ENCODE assay signal across 8 mouse cellular contexts in the genomic region with DNA sequence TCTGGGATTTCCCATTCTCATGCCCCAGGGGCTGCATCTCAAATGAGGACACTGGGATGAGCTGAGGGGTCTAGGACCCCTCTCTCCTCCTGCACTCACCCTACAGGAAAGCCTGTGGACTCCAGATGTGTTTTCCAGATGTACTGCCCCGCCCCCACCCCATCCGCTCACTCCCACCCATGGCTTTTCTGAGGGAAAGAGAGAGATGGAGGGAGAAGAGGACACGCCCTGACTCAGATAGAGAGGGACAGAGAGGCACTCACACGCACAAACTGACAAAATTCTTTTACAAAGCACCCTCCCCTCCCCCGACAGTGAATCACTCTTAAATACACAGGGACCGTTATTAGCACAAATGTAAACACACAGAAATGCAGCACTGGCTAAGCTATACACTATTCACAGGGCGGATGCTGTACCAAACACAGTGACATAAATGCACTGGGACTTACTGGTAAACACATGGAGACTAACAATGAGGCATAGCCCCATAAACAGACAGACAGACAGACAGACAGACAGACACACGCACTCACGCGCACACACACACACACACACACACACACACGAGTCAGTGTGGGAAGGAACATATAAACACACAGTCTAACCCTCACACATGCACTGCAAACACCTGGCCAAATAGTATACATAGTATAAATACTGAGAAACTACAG. TPM values are rescaled to one million over a fixed set of nuclear protein-coding genes. Genes with fewer than 3 reads are reported as not detected.
DNase-seq lines count a peak whose midpoint lies in the region; ATAC-seq and TF ChIP-seq lines count a peak whose summit lies in the region.

No protein-coding gene starts in this region.

- ATAC-seq in forebrain, embryonic 12.5 days (ENCODE audit: low FRiP score): no peak
- ATAC-seq in limb, embryonic 13.5 days (ENCODE audit: low FRiP score, low read depth): peak; percentile 80
- ATAC-seq in cerebellum, adult (ENCODE audit: insufficient number of reproducible peaks, low FRiP score, low TSS enrichment): no peak

- H3K4me2 ChIP-seq in forebrain, embryonic 12.5 days: peak overlapping the region; percentile 48
- peak overlapping the region; percentile 78 for H3K4me2 ChIP-seq in limb, embryonic 13.5 days (replicated peaks)
- H3K4me2 ChIP-seq in myocyte (ENCODE audit: low read depth): peak overlapping the region; percentile 78

- H3K4me1 ChIP-seq in liver, adult 2 months (ENCODE audit: control insufficient read depth, insufficient read depth, low read length): no peaks in the 10 kb centered on the region
- H3K4me1 ChIP-seq in forebrain, embryonic 12.5 days: peaks cover 10% of the 10 kb centered on the region
- peaks cover 42% of the 10 kb centered on the region for H3K4me1 ChIP-seq in limb, embryonic 13.5 days

- 0 out of 2 replicates have a peak overlapping the region, but pooled peaks have one; percentile 26 for H3K27ac ChIP-seq in liver, adult 2 months (replicated peaks; ENCODE audit: insufficient read depth, low read depth, low read length)
- H3K27ac ChIP-seq in forebrain, embryonic 12.5 days: no peak overlapping the region
- peak overlapping the region; percentile 81 for H3K27ac ChIP-seq in limb, embryonic 13.5 days

- H3K4me3 ChIP-seq in liver, adult 2 months (ENCODE audit: insufficient read depth, low read depth, low read length): peak overlapping the region; percentile 28; the same call in 1 of the 2 replicates
- peak overlapping the region; percentile 25 for H3K4me3 ChIP-seq in forebrain, embryonic 12.5 days (replicated peaks)
- peak overlapping the region; percentile 39 for H3K4me3 ChIP-seq in limb, embryonic 13.5 days
- peak overlapping the region; percentile 0 for H3K4me3 ChIP-seq in myocyte

- no peak overlapping the region for H3ac ChIP-seq in myocyte (ENCODE audit: control insufficient read depth, insufficient read length)

- no peaks in the 10 kb centered on the region for H3K36me3 ChIP-seq in liver, adult 2 months (ENCODE audit: control insufficient read depth, insufficient read depth, low read length)
- H3K36me3 ChIP-seq in forebrain, embryonic 12.5 days (replicated peaks): peaks cover 15% of the 10 kb centered on the region
- peaks cover 56% of the 10 kb centered on the region for H3K36me3 ChIP-seq in limb, embryonic 13.5 days
- H3K36me3 ChIP-seq in myocyte (ENCODE audit: control insufficient read depth, insufficient read depth): peaks cover 13% of the 10 kb centered on the region

- no peak for DNase-seq in liver, adult 2 months (ENCODE audit: extremely low read depth, low read depth, low spot score)
- no peak for DNase-seq in liver
- no peak for DNase-seq in layer of hippocampus, adult 18-20 months (ENCODE audit: low spot score in 2 of 2)
- DNase-seq in cerebellum, adult 18-20 months: no peak

- H3K27me3 ChIP-seq in liver, adult 2 months (ENCODE audit: control insufficient read depth, insufficient read depth, low read length): no peaks in the 10 kb centered on the region
- H3K27me3 ChIP-seq in forebrain, embryonic 12.5 days: no peaks in the 10 kb centered on the region
- H3K27me3 ChIP-seq in limb, embryonic 13.5 days: no peaks in the 10 kb centered on the region
- H3K27me3 ChIP-seq in myocyte (ENCODE audit: control insufficient read depth, insufficient read depth, insufficient read length): no peaks in the 10 kb centered on the region

- H3K79me2 ChIP-seq in liver, adult 2 months (ENCODE audit: control insufficient read depth, insufficient read depth, low read length): no peaks in the 10 kb centered on the region
- peaks cover 25% of the 10 kb centered on the region for H3K79me2 ChIP-seq in myocyte (ENCODE audit: control insufficient read depth, insufficient read depth)

- no peak for TF ChIP-seq POLR2A in liver, adult 2 months (IDR thresholded peaks at IDR 0.05; ENCODE audit: extremely low read depth, insufficient read depth, low read length)
- no peak for TF ChIP-seq POLR2A in myocyte (IDR thresholded peaks at IDR 0.05; ENCODE audit: insufficient read length, low read depth)

- TF ChIP-seq CTCF in liver, adult 2 months (IDR thresholded peaks at IDR 0.05; ENCODE audit: low read depth, low read length): no peak

- 49% methylated on average over 11 of the region's 11 CpGs for WGBS in liver, adult 2 months
- 55% methylated on average over 10 of the region's 11 CpGs for WGBS in forebrain, embryonic 12.5 days
- 35% methylated on average over 10 of the region's 11 CpGs for WGBS in limb, embryonic 13.5 days

- H3K9ac ChIP-seq in liver, adult 2 months (ENCODE audit: low read depth, low read length): peak overlapping the region; percentile 55
- no peak overlapping the region for H3K9ac ChIP-seq in forebrain, embryonic 12.5 days
- H3K9ac ChIP-seq in limb, embryonic 13.5 days: peak overlapping the region; percentile 68

- H3K9me3 ChIP-seq in forebrain, embryonic 12.5 days: no peaks in the 10 kb centered on the region
- H3K9me3 ChIP-seq in limb, embryonic 13.5 days: no peaks in the 10 kb centered on the region

TF ChIP-seq in myocyte, 11 proteins besides CTCF, POLR2A, EP300 and RAD21:
- TF ChIP-seq POLR2AphosphoS2 (IDR thresholded peaks at IDR 0.05; ENCODE audit: insufficient read length, low read depth) (no peak), USF1 (IDR thresholded peaks at IDR 0.05; ENCODE audit: low read depth) (no peak), TCF12 (IDR thresholded peaks at IDR 0.05; ENCODE audit: insufficient read depth, poor library complexity, severe bottlenecking) (no peak), TCF3 (IDR thresholded peaks at IDR 0.05; ENCODE audit: insufficient read length, low read depth) (no peak), MYOD1 (IDR thresholded peaks at IDR 0.05; ENCODE audit: control insufficient read depth in 1 of 3, insufficient read length in 2 of 3, low read depth in 2 of 3) (no peak), MYOG (IDR thresholded peaks at IDR 0.05; ENCODE audit: control insufficient read depth in 1 of 3, insufficient read depth in 1 of 3, insufficient read length in 2 of 3, low read depth in 2 of 3) (no peak), E2F4 (IDR thresholded peaks at IDR 0.05; ENCODE audit: insufficient read depth) (no peak)

RNA-seq across cellular contexts. Expression of a gene that starts 6.4 kb away (rescaled TPM):
- 12.4 and 18.0 TPM in 2 replicates for total RNA-seq in liver, adult 2 months (2014; rRNA removed)
- 6.3 and 11.4 TPM in 2 replicates for polyA plus RNA-seq in liver, adult 2 months (2012; rRNA removed)
- polyA plus RNA-seq in forebrain, embryonic 12.5 days (2016; fragmentation: Nextera tagmentation; extraction: Ambion mirVana): 31.0 and 33.6 TPM in 2 replicates
- 84.1 and 103 TPM in 2 replicates for polyA plus RNA-seq in limb, embryonic 13.5 days (2015; fragmentation: Nextera tagmentation; extraction: Ambion mirVana)
- polyA plus RNA-seq in myocyte (2012; fragmentation: generic; extraction: Trizol): 112 TPM
- 10 to 100 TPM; 38.2 to 45.2 TPM for total RNA-seq in layer of hippocampus, adult 18-20 months (2021)

RNA-seq across cellular contexts. Expression of a gene that starts 27.5 kb away (rescaled TPM):
- 30.0 and 32.7 TPM in 2 replicates for total RNA-seq in liver, adult 2 months (2014; rRNA removed)
- polyA plus RNA-seq in liver, adult 2 months (2012; rRNA removed): 21.7 and 23.3 TPM in 2 replicates
- 78.4 and 86.0 TPM in 2 replicates for polyA plus RNA-seq in forebrain, embryonic 12.5 days (2016; fragmentation: Nextera tagmentation; extraction: Ambion mirVana)
- polyA plus RNA-seq in limb, embryonic 13.5 days (2015; fragmentation: Nextera tagmentation; extraction: Ambion mirVana): 62.6 and 63.5 TPM in 2 replicates
- polyA plus RNA-seq in myocyte (2012; fragmentation: generic; extraction: Trizol): 76.2 TPM
- total RNA-seq in layer of hippocampus, adult 18-20 months (2021): 100 to 1,000 TPM in 1 of 2 experiments, 10 to 100 TPM in 1; 99.1 to 110 TPM

RNA-seq across cellular contexts. Expression of a gene that starts 34.6 kb away (rescaled TPM):
- 0.13 and 0.28 TPM in 2 replicates for total RNA-seq in liver, adult 2 months (2014; rRNA removed)
- 0.37 and 0.41 TPM in 2 replicates for polyA plus RNA-seq in liver, adult 2 months (2012; rRNA removed)
- 0.51 and 0.55 TPM in 2 replicates for polyA plus RNA-seq in forebrain, embryonic 12.5 days (2016; fragmentation: Nextera tagmentation; extraction: Ambion mirVana)
- 1.8 and 2.2 TPM in 2 replicates for polyA plus RNA-seq in limb, embryonic 13.5 days (2015; fragmentation: Nextera tagmentation; extraction: Ambion mirVana)
- 0.05 TPM for polyA plus RNA-seq in myocyte (2012; fragmentation: generic; extraction: Trizol)
- 1 to 10 TPM; 1.6 to 1.7 TPM for total RNA-seq in layer of hippocampus, adult 18-20 months (2021)
